Mouse (Mus musculus): ENCODE results near the gene Spata7.

DNA sequence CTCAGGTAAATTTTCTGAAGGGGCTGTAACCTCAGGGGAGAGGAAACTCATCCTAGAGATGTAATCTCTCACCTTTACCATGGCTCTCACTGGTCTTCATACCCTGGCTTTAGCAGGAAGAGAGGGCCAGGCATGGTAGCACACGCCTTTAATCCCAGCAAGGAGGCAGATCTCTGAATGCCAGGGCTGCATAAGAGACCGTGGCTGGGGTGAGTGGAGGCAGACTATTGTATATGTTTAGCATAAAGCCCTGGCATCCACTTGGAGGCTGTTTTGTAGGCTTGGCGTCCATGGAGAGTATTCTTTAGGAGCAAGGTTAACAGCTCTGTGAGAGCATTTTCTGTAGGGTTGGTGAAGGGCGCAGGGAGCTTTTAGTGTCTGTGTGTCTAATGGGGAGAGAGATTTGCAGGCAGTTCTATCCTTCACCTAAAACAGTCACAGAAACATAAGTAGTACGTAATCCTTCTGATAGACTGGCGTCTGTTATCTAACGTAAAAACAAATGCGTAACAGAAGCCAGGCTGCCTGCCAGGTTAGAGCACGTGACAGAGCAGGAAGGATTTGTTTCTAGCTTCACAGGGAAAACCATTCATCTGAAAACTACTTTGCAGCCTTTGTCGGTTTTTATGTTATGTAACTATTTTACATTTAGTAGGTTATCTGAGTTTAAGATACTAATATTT, 40.3 kb downstream of the Spata7 start:
- TF ChIP-seq POLR2A (IDR thresholded peaks at IDR 0.05; ENCODE audit: borderline replicate concordance, extremely low read depth, low read depth, low read length), result no peak
- no peak for TF ChIP-seq CTCF (IDR thresholded peaks at IDR 0.05; ENCODE audit: insufficient read depth, low read length)
